Mouse (Mus musculus) cortical plate, adult 2 months (tissue): Measurements from ENCODE around the gene Dkkl1.

Experiments used
- CTCF ChIP-seq: fragments of 200-500 bp; IDR thresholded peaks from 2 replicates; pipeline ENCODE4 v1.5.1; 2011; ENCODE audit warnings: mild to moderate bottlenecking, control low read depth, low read length; ENCODE audit not compliant: insufficient read depth; ENCODE audit errors: extremely low read depth
- POLR2A ChIP-seq: fragments of 200-500 bp; IDR thresholded peaks from 2 replicates; pipeline ENCODE4 v1.6.1; 2011; ENCODE audit warnings: mild to moderate bottlenecking, low read length, control low read depth; ENCODE audit not compliant: insufficient read depth; ENCODE audit errors: extremely low read depth

- TF ChIP-seq POLR2A (peak; percentile 24; the same call in 1 of the 2 replicates), CTCF (no peak)
Observed at GRCm38 (mm10) chr7:45234922-45235571, 23.1 kb upstream of the Dkkl1 start.
